Mouse (Mus musculus): ENCODE data around the gene Abhd17a.

Gene Abhd17a

DNA sequence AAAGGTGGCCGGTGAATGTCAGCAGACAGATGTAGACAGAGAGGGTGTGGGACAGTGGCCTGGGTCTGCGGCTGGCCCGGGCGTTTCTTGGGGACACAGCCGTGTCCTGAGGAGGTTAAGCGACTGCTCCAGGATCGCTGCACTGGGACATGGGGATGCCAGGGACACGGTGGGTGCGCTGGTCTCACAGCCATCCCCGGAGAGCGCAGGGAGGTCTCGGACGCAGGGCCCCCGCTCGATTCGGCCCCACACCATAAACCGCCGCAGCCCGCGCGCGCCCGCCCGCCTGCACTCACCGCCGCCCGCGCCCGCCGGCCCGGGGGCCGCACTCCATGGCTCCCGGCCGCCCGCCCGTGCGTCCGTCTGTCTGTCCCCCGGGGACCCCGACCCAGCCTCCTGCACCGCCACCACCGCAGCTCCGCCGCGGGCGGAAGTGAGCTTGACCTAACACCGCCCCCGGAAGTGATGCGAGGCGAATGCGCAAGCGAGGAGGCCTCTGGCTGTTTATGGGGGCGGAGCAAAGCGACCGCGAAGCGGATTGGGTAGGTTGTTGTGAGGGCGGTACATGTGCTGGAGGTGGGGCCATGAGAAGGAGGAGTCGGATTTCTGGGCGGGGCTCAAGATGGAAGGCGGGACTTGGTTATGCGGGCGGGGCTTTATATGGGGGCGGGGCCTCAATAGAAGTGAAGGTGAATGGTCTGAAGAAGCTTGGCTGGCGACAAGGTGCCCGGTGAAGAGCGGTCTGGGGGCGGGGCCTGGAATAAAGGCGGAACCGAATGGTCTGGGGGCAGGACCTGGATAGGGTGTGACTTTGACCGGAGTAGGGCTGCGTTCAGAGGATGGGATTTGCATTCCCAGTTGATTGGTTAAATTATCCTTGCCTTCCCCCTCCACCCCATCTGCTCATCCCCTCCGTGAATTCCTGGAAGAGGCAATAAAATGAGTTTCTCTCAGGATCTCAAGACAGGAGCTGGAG, at the start of gene Abhd17a:
TSS of gene Abhd17a (minus strand) at position 463 of the 976 bp plus-strand sequence.
- DNase-seq (ENCODE audit: extremely low read depth, insufficient read length, low spot score) = peak; percentile 98

DNA sequence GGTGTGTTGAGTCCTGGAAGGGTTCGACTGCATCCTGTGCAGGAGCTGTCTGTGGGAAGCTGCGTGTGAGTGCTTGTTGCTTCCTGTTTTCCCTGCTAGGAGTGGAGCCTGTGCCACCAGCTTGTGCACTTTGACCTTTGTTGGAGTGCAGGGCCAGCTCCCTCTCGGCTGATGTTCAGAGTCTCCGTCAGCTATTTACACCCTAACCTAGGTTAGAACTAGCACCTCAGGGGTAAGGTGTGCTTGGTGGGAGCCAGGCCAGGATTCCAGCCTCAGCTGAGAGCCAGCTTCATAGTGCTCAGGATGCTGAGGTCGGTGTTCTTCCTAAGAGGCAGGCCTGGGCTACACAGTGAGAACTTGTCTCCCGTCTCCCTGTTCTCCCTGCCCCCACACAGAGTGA, 45.2 kb upstream of the Abhd17a start:
- no peak for DNase-seq (ENCODE audit: extremely low read depth, insufficient read length, low spot score)

DNA sequence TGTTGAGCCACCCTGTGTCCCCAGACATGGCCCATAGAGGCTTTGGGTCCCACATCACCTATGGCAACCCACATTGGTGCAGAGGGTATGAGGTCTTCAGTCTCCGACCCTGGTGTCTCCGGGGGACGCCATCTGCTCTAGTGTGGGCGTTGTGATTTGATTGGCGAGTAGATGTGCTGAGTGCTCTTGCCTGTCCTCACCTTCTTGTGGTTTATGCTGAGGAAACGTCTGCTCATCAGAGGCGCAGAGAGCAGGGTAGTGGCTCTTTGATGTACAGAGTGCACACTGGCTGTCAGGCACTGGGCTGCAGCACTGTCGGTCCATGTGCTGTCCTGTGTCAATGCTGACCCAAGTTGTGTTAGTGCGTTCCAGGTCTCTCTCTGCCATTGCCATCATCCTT, 38.8 kb upstream of the Abhd17a start:
- DNase-seq (ENCODE audit: extremely low read depth, insufficient read length, low spot score) = no peak

DNA sequence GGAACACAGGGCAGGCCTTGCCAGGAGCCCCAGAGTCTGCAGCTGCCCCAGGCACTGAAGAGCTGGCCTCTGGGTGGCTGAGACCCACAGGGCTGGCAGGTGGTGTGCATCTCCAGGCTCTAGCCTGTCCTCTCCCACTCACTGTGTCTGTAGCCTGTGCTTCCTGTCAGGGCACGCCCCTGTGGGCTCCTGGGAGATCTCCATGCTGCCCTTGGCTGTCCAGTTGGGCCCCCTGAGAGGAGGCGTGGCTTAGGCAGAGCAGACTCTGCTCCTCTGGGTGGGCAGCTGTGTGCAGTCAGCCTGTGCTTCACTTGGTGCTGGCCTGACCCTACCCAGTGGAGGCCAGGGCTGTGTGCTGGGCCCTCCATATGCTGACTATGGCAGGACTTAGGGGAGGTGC, 37.5 kb upstream of the Abhd17a start:
- DNase-seq (ENCODE audit: extremely low read depth, insufficient read length, low spot score) = no peak

DNA sequence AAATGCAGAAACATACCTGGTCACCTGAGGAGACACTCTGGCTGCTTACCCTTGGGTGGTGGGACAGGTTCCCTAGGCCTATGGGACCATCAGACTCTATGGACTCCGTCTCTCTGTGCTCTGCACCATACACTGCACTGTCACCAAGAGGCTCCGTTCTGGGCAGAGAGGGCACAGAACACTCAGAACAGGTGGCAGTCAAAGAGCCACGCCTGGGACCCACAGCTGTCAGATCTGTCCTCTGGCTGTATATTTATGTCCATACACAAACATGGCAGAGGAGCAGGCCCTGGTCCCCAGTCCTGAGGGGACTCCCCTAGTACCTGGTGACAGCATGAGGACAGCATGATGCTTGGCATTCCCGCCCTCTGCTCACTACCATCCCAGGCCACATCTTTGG, 35.6 kb upstream of the Abhd17a start:
- DNase-seq (ENCODE audit: extremely low read depth, insufficient read length, low spot score) = no peak

DNA sequence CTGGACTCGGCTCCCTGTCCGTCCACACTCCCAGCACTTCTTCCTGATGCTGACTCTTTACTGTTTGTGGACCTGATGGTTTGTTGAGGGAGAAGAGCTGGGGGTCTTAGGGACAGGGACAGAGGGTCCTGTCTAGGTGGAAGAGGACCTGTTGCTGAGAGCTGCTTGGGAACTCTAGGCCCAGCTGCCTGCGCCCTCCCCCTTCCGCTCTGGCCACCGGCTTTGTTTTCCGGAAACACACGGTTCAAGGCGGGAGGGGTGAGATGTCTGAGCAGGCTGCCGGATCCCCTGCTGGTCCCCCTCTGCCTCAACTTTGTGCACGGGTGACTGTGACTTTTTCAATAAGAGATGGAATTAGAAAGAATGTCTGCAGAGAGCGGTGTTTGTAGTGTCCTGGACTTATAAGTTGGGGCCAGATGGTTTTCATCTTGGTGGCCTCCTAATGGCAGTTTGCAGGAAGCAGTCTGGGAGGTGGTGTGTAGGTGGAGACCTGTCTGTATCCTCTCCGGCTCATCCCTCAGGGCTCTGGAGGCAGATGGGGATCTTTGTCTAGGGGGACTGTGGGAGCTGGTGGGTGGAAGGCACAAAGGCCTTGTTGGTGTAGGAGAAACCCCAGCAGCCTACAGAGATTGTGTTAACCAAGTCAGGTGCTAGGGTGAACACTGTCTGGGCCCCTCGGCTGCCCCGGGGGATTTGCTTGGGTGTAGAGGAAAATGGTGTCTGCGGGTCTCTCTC, 33.5 kb upstream of the Abhd17a start:
- DNase-seq (ENCODE audit: extremely low read depth, insufficient read length, low spot score) = peak; percentile 64

DNA sequence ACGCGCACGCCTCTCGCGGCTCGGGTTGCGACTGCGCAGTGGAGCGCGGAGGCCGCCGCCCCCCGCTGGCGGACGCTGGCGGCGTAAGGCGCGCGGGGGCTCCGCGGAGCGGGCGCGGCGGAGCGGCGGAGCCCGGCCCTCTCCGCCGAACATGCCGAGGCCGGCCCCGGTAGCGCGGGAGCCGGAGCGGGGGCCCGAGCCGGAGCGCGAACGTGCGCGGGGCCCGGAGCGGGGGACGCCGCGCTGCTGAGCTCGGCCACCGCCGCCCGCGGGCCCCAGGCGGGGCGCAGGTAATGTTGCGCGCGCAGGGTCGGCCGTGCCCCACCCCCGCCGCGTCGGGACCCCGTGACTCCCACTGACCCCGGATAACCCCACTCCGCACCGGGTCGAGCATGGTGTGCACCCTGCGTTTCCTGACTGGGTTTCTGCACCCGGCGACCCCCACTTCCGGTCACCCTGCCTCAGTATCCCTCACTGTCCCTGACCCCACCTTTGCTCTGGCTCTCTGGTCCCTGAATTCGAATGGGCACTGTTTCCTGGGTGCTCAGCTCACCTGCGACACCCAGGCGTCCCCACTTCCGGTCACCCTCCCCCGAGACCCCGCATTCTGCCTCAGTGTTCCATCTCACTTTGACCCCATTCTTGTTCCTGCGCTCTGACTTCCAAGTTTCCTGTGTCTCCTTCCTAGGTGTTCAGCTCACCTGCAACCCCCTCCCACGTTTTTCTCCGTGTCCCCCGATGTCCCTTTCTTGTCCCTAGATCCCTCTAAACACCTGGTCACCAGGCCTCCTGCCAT, 32.7 kb upstream of the Abhd17a start, which contains the start of gene Csnk1g2:
TSS of gene Csnk1g2 (plus strand) at position 178 of the 796 bp plus-strand sequence.
- peak; percentile 51 for DNase-seq (ENCODE audit: extremely low read depth, insufficient read length, low spot score)

DNA sequence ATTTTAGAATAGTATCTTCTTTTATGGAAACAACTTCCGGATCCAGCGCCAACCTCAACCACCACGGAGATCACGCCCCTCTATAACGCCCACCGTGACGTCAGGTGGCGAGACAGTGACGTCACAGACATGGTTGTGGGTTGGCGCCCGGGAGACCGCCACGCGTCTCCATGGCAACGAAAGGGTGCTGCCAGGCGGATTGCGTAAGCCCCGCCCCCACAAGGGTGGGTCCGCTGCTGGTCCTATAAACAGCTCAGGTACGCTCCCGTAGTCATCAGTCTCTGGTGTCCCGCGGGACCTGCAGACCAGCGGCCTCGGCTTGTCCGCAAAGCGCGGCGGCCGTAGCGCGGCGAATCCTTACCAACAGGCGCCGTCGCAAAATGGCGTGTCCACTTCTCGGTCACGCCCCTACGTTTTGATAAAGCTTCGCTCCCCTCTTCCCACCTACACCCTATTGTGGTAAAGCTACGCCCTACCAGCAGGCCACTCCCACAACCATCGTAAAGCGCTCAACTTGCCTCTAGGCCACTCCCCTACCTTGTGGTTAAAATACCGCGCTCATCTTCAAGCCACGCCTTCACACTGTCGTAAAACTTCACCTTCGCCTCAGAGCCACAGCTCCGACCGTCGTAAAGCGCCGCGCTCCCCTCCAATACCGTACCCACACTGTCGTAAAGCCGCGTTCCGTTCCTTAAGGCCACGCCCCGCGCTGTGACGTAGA, 32.0 kb upstream of the Abhd17a start:
- peak; percentile 100 for DNase-seq (ENCODE audit: extremely low read depth, insufficient read length, low spot score)

DNA sequence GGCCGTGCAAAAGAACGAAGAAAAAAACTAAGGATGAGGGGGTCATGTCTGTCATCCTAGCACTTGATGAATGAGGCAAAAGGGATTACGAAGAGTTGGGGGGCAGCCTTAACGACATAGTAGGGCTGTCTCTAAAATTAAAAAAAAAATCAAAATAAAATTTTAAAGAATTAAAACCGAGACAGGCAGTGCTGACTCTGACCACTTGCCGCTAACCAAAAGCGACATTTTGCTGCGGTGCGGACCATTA, 31.5 kb upstream of the Abhd17a start:
- no peak for DNase-seq (ENCODE audit: extremely low read depth, insufficient read length, low spot score)

DNA sequence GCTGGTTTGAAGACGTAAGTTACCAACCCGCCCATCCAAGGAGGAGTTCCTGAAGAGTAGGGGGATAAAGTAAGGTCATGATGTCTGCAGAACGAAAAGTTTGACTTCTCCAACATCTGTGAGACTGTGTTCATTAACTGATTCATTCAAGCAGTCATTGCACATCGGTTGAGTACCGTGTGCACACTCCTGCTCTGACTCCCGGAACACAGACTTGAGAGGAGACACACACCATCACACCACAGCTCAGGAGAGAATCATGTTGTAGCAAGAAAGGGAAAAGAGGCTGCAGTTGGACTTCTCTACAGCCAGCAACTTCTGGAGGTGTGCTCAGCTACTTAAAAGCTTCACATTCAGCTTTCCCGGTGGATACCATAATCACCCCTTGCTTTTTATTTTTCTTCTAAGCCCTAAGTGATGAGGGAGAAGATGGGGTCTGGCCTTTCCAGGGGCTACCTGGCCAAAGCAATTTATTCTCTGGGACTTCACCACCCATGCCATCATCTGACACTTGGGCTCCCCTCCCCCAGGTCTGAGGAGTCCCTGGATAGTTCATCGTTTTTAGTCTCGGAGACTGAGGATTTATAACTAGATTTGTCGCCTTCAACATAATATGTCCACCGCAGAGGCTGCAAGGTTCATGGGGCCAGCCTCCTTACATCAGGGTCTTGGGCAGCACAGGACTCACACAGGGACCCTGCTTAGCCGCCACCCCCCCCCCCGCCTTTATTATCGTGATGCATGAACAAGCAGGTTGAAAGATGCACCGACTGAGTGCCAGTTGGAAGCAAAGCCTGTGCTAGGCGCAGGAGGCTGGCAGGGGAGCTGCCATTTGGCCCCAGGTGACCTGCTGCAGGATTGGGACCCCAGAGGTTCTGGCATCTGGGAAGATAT, 30.9 kb upstream of the Abhd17a start:
- no peak for DNase-seq (ENCODE audit: extremely low read depth, insufficient read length, low spot score)

DNA sequence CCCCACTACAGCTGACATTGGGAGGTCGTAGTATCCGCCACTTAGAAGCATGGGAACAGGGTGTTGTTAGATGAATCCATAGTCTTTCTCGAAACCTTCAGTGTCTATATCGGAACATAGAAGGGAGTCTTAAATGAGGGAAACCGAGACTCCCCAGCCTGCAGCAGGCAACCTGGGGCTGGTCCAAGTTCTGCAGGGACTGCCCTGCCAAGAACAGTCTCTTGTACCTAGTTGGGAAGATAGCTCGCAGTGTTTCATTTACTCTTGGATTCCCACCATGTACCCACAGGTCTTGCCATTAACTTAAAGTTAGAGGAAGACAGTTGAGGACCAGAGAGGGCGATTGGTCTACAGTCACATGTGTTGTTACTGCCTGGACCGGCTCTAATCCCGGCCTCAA, 30.2 kb upstream of the Abhd17a start:
- no peak for DNase-seq (ENCODE audit: extremely low read depth, insufficient read length, low spot score)

DNA sequence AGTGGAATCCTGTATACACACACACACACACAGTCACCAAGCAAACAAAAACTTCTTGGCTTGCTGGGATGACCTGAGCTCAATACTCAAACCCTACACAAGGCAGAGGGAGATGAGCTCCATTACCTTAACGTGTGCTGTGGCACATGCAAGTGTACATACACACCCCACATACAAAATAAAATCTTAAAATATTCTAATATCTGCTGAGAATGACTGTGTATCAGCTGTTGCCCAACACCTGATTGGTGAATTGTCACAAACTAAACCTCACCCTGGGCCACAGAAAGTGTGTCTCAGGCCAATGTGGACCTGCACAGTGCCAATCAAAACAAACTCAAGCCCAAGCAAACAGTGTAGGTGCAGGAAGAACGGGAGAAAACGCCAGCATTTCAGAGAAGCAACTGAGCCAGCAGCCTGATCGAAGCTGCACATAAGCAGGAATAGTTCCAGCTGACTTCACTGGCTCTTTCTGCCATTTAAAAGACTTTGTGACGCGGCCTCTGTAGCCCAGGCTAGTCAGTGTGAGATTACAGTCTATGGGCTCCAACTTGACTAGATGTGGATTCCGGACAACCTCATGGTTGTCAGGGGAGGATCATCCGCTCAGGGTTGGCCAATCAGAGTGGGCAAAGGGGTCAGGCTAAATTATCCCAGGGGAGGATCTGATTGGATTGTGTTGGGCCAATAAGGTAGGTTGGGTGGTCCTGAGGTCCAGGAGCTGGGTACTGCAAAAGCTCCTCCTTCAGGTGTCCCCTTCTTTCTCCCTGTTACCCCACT, 29.5 kb upstream of the Abhd17a start:
- DNase-seq (ENCODE audit: extremely low read depth, insufficient read length, low spot score) = peak; percentile 38

DNA sequence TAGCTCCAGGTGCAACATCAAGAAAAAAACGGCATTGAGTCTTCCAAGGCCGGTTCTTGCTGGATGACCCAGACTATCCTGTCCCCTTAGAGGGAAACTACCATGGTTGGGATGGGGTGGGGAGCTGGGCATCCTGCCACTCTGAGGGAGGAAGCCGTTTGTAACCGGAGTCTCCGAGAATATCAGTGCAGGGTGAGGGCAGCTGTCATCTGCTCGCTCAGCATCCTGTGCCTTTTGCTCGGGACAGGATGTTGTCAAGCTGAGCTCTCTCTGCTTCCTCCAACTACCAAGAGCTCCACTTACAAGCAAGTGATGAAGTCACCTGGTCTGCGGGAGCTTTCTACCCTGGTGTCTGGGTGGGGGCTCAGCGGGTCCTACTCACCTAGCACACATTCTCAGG, 28.0 kb upstream of the Abhd17a start:
- DNase-seq (ENCODE audit: extremely low read depth, insufficient read length, low spot score) = no peak

DNA sequence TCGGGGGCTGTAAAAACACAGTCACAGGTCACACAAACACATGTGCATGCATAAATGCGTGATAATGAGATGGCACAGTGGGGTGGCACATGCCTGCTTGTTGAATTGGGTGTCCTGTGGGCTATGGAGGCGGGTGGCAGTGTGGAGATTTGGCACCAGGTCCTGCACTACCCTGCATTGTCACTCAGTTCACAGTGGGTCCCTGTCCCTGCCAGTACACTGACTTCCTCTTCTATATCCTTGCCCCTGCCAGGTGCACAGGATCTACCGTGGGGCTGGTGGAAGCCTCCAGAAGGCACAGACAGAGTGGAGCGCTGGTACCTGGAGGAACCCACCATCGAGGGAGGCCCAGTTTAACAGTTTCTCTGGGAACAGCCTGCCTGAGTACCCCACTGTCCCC, 24.2 kb upstream of the Abhd17a start:
- DNase-seq (ENCODE audit: extremely low read depth, insufficient read length, low spot score) = no peak

DNA sequence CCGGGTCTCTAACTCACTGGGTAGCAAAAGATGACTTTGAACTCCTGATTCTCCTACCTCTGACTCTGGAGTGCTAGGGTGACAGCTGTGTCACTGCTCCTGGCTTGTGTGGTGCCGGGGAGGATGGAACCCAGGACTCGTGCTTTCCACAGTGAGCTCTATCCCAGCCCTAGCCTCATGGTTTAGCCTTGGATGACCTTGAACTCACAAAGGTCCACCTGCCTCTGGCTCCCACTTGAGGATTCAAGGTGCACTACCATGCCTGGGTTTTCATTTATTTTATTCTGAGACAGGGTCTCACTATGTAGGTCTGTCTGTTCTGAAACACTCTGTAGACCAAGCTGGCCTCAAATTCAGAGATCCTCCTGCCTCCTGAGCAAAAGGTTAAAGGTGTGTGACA, 23.7 kb upstream of the Abhd17a start:
- DNase-seq (ENCODE audit: extremely low read depth, insufficient read length, low spot score) = no peak

DNA sequence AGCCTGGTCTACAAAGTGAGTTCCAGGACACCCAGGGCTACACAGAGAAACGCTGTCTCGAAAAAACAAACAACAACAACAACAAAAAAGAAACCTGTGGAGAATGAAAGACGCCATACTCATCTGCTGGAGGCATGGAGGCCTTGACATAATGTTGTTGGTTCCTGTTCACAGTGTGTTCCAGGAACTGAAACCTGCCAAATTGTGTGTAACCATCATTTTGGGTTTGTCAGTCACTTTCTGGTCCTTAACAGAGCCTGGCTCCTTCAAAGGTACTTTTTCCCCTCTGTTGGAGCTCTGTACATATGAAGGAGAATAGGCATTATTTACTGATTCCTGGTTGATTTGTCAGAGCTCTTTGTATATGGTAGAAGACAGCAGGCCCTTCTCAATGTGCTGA, 21.8 kb upstream of the Abhd17a start:
- no peak for DNase-seq (ENCODE audit: extremely low read depth, insufficient read length, low spot score)

DNA sequence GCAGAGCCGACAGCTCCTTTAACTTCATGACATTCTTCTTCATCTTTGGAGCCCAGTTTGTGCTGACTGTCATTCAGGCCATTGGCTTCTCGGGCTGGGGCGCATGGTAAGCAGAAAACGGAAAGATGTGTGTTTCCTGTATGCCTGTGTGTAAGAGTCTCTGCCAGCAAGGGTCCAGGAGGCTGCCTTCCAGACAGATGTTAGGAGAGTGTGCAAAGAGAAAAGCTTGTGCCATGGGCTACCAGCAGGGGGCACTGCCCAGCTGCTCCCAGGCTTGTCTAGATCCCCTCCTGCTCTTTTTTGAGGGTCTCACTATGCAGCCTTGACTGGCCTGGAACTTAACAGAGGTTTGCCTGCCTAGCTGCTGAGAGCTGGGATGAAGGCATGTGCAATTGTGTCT, 20.9 kb upstream of the Abhd17a start:
- DNase-seq (ENCODE audit: extremely low read depth, insufficient read length, low spot score) = no peak

DNA sequence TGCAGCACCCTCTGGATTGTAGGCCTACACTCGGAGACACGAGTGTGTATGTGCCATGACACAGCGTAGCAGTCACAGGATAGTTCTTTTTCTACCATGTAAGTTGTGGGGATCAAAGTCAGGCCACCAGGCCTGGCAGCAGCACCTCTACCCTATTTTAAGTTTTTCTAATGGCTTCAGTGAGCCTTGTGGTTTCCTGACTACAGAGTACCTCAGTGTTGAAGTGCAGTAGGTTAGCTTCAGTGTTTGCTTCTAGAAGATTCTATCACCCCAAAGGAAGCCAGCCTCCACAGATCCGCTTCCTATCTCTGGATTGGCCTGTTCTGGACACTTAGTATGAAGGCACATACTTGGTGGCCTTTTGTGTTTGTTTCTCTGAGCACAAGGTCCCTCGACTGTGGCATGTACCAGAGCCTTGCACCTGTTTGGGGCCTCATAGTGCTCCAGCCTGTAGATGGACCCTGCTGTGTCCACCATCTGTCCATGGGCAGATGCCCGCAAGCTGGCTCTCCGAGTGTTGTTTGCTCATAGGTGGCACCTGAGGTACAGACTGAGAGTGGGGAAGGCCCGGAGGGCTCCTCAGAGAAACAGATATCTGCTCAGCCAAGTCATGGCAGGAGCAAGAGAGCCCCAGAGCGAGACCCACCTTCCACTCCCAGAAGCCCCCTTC, 20.1 kb upstream of the Abhd17a start:
- no peak for DNase-seq (ENCODE audit: extremely low read depth, insufficient read length, low spot score)

Data from 3134 (cell line).